Mouse (Mus musculus): ENCODE results near the gene AI467606. TPM values are rescaled to one million over a fixed set of nuclear protein-coding genes. Genes with fewer than 3 reads are reported as not detected.

The AI467606 gene
- total RNA-seq, 1 experiment from 2014 or later, result 24.1 TPM

Other genes starting within 250 kb of the AI467606 start
- not detected in 2 replicates for gene Doc2a, start 243.9 kb upstream of the AI467606 start, total RNA-seq (2017)
- 283 and 331 TPM in 2 replicates for gene Hirip3, start 229.4 kb upstream of the AI467606 start, total RNA-seq (2017)
- gene Ino80e, start 229.0 kb upstream of the AI467606 start, total RNA-seq (2017), result 33.4 and 43.2 TPM in 2 replicates
- 32.2 and 42.2 TPM in 2 replicates for gene Taok2, start 206.7 kb upstream of the AI467606 start, total RNA-seq (2017)
- 21.1 and 31.9 TPM in 2 replicates for gene Tmem219, start 168.4 kb upstream of the AI467606 start, total RNA-seq (2017)
- 9.6 and 13.2 TPM in 2 replicates for gene Kctd13, start 162.5 kb upstream of the AI467606 start, total RNA-seq (2017)
- not detected in 2 replicates for gene Asphd1, start 141.8 kb upstream of the AI467606 start, total RNA-seq (2017)
- gene Sez6l2, start 140.8 kb upstream of the AI467606 start, total RNA-seq (2017), result 0.14 and 1.9 TPM in 2 replicates
- 33.7 and 60.5 TPM in 2 replicates for gene Cdipt, start 115.4 kb upstream of the AI467606 start, total RNA-seq (2017)
- gene Cdiptos, start 115.3 kb upstream of the AI467606 start, total RNA-seq (2017), result 1.0 and 2.3 TPM in 2 replicates
- 19.3 and 21.8 TPM in 2 replicates for gene Mvp, start 76.7 kb upstream of the AI467606 start, total RNA-seq (2017)
- not detected in 2 replicates for gene Pagr1b, start 74.9 kb upstream of the AI467606 start, total RNA-seq (2017)
- 36.7 TPM in 1 of 2 replicates, not detected in the other for gene Pagr1a, start 74.0 kb upstream of the AI467606 start, total RNA-seq (2017)
- 30.9 and 33.1 TPM in 2 replicates for gene Gm42742, start 70.3 kb upstream of the AI467606 start, total RNA-seq (2017)
- gene Prrt2, start 70.1 kb upstream of the AI467606 start, total RNA-seq (2017), result 1.3 TPM in 1 of 2 replicates, not detected in the other
- gene Maz, start 64.3 kb upstream of the AI467606 start, total RNA-seq (2017), result 59.0 and 67.8 TPM in 2 replicates
- 81.6 and 90.9 TPM in 2 replicates for gene Kif22, start 48.9 kb upstream of the AI467606 start, total RNA-seq (2017)
- gene Zg16, start 4.0 kb upstream of the AI467606 start, total RNA-seq (2017), result 22.6 and 31.2 TPM in 2 replicates
- gene Qprt, start 30.9 kb downstream of the AI467606 start, total RNA-seq (2017), result 0.10 and 1.8 TPM in 2 replicates
- gene Spn, start 46.5 kb downstream of the AI467606 start, total RNA-seq (2017), result 278 and 335 TPM in 2 replicates
- 54.9 and 73.1 TPM in 2 replicates for gene Cd2bp2, start 104.7 kb downstream of the AI467606 start, total RNA-seq (2017)
- gene Tbc1d10b, start 117.1 kb downstream of the AI467606 start, total RNA-seq (2017), result 24.7 and 29.1 TPM in 2 replicates
- gene Mylpf, start 117.5 kb downstream of the AI467606 start, total RNA-seq (2017), result 10.6 and 35.3 TPM in 2 replicates
- gene Zfp553, start 141.7 kb downstream of the AI467606 start, total RNA-seq (2017), result 20.8 and 29.9 TPM in 2 replicates
- 62.7 and 63.2 TPM in 2 replicates for gene Sept1, start 141.8 kb downstream of the AI467606 start, total RNA-seq (2017)
- gene Zfp771, start 152.9 kb downstream of the AI467606 start, total RNA-seq (2017), result 6.3 and 8.9 TPM in 2 replicates
- 85.1 and 88.3 TPM in 2 replicates for gene Dctpp1, start 169.3 kb downstream of the AI467606 start, total RNA-seq (2017)
- 99.1 and 102 TPM in 2 replicates for gene Sephs2, start 182.7 kb downstream of the AI467606 start, total RNA-seq (2017)
- gene Itgal, start 204.9 kb downstream of the AI467606 start, total RNA-seq (2017), result 26.1 and 31.6 TPM in 2 replicates

Measured in common myeloid progenitor, adult 5-6 weeks (primary cell).